Mouse (Mus musculus): ENCODE results near the gene Arhgap15.

Gene Arhgap15

DNA sequence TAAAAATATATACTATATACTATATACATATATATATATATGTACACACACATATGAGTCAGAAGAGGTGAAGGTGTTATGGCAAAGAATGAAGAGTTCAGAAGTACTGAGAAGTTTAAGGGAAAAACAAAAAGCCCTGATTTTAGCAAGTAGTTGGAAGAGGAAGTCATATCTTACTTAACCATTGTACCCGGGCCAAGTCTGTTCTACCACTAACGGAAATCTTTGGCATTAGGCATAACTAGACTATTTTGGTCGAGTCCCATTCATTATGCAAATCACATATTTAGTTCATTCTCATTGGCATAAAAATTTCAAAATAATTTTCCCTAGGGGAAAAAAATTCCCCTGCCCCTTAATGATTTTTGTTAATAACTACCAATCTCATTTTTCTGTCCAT, 443.4 kb downstream of the Arhgap15 start:
- DNase-seq, result no peak

GRCm38 (mm10) chr2:44215506-44215905, 466.9 kb downstream of the Arhgap15 start:
- DNase-seq, result no peak

DNA sequence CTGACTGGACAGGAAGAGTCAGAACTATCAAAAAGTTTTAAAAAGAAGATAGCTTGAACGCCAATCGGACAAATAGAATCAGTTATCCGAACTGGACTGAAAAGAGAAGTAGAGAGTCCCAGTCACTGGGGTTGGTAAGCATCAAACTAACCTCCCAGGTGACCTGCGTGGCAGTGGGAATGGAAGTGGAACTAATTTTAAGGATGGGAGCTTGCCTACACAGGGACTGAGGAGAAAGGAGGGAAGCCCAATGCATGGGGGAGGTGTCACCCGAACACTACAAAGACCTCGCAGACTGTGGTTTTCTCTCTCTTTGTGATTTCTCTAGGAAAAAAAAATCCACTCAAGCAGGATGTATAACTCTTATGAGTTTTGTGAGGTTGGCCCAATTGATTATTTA, 469.2 kb downstream of the Arhgap15 start:
- no peak for DNase-seq

GRCm38 (mm10) chr2:44218317-44218716, 469.7 kb downstream of the Arhgap15 start:
- DNase-seq, result no peak

DNA sequence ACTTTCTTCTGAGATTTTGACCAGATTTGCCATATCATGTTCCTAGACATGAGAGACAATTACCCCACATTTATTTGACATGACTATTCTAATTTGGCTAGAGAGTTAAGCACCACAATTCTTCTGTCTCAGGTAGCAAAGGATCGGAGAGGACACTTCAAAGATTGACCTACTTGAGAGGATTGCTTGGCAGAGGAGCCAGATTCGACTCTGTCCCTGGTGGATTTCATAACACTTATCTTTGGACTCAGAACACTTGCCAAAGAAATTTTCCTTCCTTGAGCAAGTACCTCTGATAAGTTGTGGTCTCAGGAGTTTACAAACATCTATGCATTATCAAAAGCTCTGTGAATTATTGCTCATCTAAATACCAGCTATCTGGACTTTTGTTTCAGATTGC, 473.1 kb downstream of the Arhgap15 start:
- DNase-seq, result no peak

- DNase-seq, result no peak
Observed at GRCm38 (mm10) chr2:44222176-44222753, 473.6 kb downstream of the Arhgap15 start.

- no peak for DNase-seq
Observed at GRCm38 (mm10) chr2:44234856-44235255, 486.2 kb downstream of the Arhgap15 start.

DNA sequence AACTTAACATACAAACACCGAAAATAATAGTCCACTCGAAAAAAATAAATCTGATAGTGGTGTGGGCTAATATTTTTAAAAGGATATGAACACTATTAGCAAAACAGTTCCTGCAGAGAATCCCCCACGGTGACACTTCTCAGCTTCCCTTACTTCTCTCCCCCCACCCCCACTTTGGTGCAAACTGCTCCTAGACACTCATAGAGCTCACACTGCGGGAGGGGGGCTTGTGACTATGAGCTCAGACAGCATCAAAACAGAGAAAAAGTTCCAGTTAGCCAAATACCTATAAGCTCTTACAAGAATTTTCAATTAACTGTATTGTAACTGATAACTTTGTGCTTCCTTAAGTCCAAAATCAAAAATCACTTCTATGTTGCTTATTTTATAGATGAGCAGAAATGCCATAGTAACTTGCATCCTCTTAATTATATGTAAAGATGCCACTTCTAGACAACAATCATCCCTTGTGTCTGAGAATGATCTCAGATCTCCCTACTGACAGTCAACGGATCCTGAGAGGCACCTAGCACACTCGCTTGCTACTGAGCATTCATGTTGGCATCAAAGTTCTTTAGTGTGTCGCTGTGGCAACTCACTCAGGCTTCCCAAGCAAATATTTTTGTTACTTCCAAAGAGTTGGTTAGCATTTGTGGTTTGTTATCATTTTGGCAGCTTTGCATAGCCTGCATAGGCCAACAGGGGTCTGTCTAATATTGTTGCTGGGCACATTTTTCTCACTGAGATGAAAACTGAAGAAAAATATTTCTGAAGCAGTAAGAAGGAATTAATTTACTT, 493.2 kb downstream of the Arhgap15 start:
- DNase-seq, result no peak

- DNase-seq, result peak; percentile 41 to 58
Observed at GRCm38 (mm10) chr2:44242628-44243255, 494.1 kb downstream of the Arhgap15 start.

DNA sequence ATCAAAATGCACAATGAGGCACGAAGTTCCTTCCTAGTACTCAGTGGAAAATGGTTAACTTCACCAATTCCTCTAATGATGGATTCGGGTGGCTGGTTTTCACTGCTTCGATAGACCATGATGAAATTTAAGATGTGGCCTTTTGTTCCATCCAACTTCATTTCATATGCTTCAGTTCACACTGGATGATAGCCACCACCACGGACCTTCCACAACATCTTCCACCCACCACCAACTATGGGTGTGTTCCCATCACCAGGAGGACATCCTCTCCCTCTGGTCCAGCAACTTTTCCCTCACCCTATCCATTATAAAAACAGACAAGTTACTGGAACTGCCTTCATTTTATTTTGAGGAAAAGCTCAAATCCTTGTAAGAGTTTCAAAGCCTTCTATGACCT, 506.7 kb downstream of the Arhgap15 start:
- DNase-seq, result peak; percentile 9 to 14

DNA sequence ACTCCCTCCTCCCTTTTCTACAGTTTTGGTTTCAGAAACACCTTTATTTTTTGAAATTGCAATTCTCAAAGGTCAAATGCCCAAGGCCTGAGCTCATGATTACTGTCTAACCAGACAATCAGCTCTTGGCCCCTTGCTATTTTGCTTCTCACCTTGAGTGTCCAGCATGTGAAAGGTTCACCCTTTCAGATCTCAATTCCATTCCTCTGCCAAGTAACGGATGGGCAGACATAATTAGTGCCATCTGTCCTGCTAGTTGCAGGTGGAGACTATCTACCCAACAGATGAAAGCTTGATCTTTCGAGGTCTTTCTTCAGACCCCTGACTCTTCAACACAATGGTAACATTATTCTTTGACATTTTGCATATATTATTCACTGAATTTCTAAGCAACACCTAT, 509.3 kb downstream of the Arhgap15 start:
- DNase-seq, result peak; percentile 73 to 74

DNA sequence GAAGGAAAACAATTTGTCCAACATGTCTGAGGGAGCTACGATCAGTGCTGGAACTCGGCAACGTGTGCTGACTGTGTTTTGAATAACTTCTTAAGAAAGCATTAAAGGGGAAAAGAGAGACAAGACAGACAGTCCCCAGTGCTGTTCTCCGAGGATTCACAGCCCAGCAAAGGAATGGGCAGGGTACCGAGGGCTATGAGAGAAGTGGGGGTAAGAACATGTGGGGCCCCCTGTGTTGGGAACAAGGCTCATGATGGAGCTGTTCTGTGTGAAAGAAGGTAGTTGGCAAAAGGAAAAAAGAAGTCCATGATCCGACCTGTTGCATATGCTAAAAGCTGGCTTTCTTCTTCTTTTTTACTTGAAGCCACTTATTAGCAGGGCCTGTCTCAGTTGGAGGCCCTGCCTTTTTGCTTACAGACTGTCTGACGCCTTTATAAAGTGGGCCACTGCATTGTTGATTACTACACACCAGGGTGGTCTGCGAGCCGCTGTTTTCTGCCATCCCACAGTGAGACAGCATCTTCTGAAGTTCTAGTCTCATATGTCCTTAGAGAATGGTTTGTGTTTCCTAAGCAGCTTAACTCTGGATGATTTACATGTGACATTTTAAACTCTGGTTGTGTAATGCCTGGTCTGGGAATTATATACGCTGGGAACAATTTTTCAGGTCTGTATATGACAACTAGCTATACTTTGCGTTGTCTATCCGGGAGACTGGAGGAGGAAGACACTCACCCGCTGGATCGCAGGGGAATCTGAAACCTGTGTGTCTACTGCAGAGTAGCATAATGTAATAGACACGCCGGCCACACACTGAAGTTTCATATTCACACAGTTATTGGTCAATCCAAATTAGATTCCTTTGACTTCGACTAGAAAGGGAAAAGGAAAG, 523.1 kb downstream of the Arhgap15 start:
- DNase-seq, result no peak

GRCm38 (mm10) chr2:44272606-44273005, 524.0 kb downstream of the Arhgap15 start:
- no peak for DNase-seq

DNA sequence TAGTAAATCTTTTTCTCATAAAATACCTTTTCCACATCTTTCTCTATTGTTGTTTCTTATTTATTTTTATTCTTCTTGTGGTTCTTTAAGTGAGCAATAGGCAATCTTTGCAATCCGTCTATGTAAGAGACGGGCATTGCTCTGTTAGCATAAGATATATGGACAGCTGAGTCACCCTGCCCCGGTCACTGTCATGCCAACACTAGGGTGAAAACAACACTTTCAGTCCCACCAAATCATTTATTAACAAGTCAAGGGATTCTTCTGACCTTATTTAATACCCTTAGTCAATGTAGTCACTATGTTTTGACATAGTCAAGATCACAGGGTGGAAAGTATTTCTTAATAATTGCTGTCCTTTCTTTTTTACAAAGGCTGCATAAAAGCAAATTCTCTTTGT, 525.8 kb downstream of the Arhgap15 start:
- no peak for DNase-seq

- no peak for DNase-seq
Observed at GRCm38 (mm10) chr2:44286181-44286719, 537.6 kb downstream of the Arhgap15 start.

DNA sequence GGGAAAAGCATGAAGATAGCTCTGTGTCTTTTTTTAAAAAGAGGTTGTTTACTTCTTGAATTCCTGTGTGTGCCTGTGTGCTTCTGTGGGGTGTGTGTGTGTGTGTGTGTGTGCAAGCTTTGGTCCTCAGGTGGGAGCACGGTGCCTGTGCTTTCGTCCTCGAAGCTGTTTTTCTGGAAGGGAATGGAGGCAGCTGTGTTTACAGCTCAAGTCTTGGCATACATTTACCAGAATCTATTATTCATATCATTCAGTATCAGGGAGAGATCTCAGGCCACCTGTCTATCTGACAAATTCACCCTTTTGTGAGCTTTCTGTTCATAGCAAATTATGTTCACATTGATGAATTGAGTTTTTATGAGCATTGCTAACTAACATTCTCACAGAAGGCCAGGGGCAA, 550.5 kb downstream of the Arhgap15 start:
- DNase-seq, result peak in 1 of 2 experiments; percentile 38

- peak in 1 of 2 experiments; percentile 25 for DNase-seq
Observed at GRCm38 (mm10) chr2:44299909-44300308, 551.3 kb downstream of the Arhgap15 start.

- peak; percentile 39 to 65 for DNase-seq
Observed at GRCm38 (mm10) chr2:44300466-44300865, 551.8 kb downstream of the Arhgap15 start.

DNA sequence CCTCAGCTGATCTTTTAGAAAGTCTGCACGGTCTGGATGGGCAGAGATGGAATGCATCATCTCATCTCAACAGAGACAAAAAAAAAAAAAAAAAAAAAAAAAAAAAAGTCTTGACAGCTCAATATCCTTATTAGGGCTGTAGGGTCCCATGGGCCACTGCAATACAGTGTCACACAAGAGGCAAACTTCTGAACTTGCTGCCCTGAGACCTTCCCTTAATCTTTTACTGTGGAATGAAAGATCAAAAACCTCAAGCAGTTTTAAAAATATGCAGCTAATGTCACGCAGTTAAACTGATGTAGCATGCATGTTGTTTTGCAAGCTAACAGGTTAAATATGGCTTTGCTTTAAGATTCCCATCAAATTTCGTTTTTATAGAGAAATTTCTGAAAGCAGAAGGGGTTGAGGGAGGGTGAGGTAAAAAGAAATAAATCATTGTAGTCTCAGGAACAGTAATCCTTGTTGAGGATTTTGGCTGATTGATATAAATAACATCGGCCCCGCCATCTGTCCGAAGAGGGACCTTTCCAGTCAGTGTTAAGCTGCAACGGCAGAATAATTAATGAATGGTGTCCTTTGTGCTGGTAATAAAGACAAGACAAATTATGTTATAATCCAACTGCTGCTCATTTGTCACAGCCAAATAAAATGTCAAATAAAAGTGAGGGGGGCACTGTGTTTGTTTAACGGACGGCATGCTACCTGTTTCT, 555.8 kb downstream of the Arhgap15 start:
- peak; percentile 46 to 47 for DNase-seq

DNA sequence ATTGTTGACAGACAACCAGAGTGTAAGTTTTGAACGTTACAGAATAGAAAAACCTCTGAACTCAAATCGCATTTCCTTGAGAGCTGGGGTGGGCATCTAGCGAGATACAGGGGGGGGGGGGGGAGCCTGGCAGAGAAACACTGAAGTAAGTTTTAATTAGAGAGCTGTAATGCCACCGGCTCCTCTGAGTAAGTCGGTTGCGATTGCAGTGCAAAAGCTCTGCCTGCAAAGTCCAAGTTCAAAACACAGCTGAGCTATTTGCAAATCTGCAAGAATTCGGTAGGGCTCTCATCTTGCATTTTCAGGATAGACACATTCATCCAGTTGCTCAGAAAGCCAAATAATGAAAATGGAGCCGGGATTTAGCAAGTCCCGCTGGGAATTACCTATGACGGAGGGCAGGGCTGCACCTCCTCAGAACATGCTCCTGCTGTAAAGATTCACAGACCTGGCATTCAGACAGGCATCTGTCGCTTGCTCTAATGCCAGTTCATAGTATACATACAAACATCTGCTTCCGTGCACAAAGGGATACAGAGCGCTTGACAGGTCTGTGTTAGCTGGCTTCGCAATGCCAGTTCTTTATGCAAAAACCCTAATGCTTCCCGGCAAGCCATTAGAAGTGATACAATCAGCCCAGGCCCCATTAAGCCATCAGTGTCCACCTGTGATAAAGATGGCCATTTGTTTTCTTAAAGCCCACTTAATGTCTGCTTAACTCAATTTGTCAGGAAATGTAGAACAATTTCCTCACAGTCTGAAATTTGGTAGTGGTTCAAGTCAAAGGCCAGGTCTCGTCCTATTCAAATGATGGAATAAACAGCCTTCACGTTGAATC, 556.6 kb downstream of the Arhgap15 start:
- DNase-seq, result peak; percentile 43 to 52

- DNase-seq, result peak; percentile 19 to 33
Observed at GRCm38 (mm10) chr2:44306137-44306536, 557.5 kb downstream of the Arhgap15 start.

Data from cerebellum, postnatal 10 days (tissue).